Mouse (Mus musculus): ENCODE measurements at regions not wholly inside any gene's neighbourhood (a gene's known extent, or its start where the extent isn't known, plus 50 kb on each side); places are given as distances from the start of the nearest gene placed in this dataset.

GRCm38 (mm10) chr4:105604607-105605006 is 185.1 kb upstream of the Gm12728 start:
- WGBS = 84% methylated on average over 2 of the region's 2 CpGs
- H3K27ac ChIP-seq = no peak overlapping the region
- H3K27me3 ChIP-seq = no peaks in the 10 kb centered on the region
- H3K4me1 ChIP-seq = no peaks in the 10 kb centered on the region
- no peak overlapping the region for H3K4me2 ChIP-seq
- H3K36me3 ChIP-seq (ENCODE audit: poor library complexity, severe bottlenecking) = no peaks in the 10 kb centered on the region
- no peak overlapping the region for H3K4me3 ChIP-seq
- H3K9ac ChIP-seq = no peak overlapping the region
- no peaks in the 10 kb centered on the region for H3K9me3 ChIP-seq (replicated peaks)
- ATAC-seq = no peak

- 19% methylated on average over 5 of the region's 5 CpGs for WGBS
Observed at GRCm38 (mm10) chr4:105606731-105607130, 182.9 kb upstream of the Gm12728 start.

GRCm38 (mm10) chr4:105610917-105611316 is 178.8 kb upstream of the Gm12728 start:
- Histone ChIP-seq H3K27me3 (no peaks in the 10 kb centered on the region), H3K4me3 (no peak overlapping the region), H3K27ac (no peak overlapping the region), H3K4me2 (no peak overlapping the region), H3K4me1 (no peaks in the 10 kb centered on the region), H3K9me3 (replicated peaks) (no peaks in the 10 kb centered on the region), H3K36me3 (ENCODE audit: poor library complexity, severe bottlenecking) (no peaks in the 10 kb centered on the region), H3K9ac (no peak overlapping the region)
- ATAC-seq = no peak
- 83% methylated on average over 6 of the region's 6 CpGs for WGBS

More at GRCm38 (mm10) chr4:105606731-105607130, 182.9 kb upstream of the Gm12728 start:
- Histone ChIP-seq H3K9ac (no peak overlapping the region), H3K4me1 (no peaks in the 10 kb centered on the region), H3K27ac (no peak overlapping the region), H3K27me3 (no peaks in the 10 kb centered on the region), H3K9me3 (replicated peaks) (no peaks in the 10 kb centered on the region), H3K4me2 (no peak overlapping the region), H3K36me3 (ENCODE audit: poor library complexity, severe bottlenecking) (no peaks in the 10 kb centered on the region), H3K4me3 (no peak overlapping the region)
- ATAC-seq = no peak

- Histone ChIP-seq H3K36me3 (ENCODE audit: poor library complexity, severe bottlenecking) (no peaks in the 10 kb centered on the region), H3K4me2 (no peak overlapping the region), H3K4me3 (no peak overlapping the region), H3K4me1 (no peaks in the 10 kb centered on the region), H3K27me3 (no peaks in the 10 kb centered on the region), H3K27ac (no peak overlapping the region), H3K9me3 (replicated peaks) (no peaks in the 10 kb centered on the region), H3K9ac (no peak overlapping the region)
- ATAC-seq = no peak
- 93% methylated on average over 2 of the region's 2 CpGs for WGBS
Observed at GRCm38 (mm10) chr4:105614390-105614789, 175.3 kb upstream of the Gm12728 start.

- Histone ChIP-seq H3K36me3 (ENCODE audit: poor library complexity, severe bottlenecking) (no peaks in the 10 kb centered on the region), H3K4me2 (no peak overlapping the region), H3K4me1 (no peaks in the 10 kb centered on the region), H3K9ac (no peak overlapping the region), H3K9me3 (replicated peaks) (no peaks in the 10 kb centered on the region), H3K4me3 (no peak overlapping the region), H3K27ac (no peak overlapping the region), H3K27me3 (no peaks in the 10 kb centered on the region)
- no peak for ATAC-seq
- 86% methylated on average over 14 of the region's 14 CpGs for WGBS
Observed at GRCm38 (mm10) chr4:105626371-105627320, 163.0 kb upstream of the Gm12728 start.

GRCm38 (mm10) chr4:105629581-105629980 is 160.1 kb upstream of the Gm12728 start:
- ATAC-seq = no peak
- H3K4me2 ChIP-seq = no peak overlapping the region
- no peak overlapping the region for H3K9ac ChIP-seq
- H3K36me3 ChIP-seq (ENCODE audit: poor library complexity, severe bottlenecking) = no peaks in the 10 kb centered on the region
- H3K27me3 ChIP-seq = no peaks in the 10 kb centered on the region
- 89% methylated on average over 4 of the region's 4 CpGs for WGBS
- no peaks in the 10 kb centered on the region for H3K4me1 ChIP-seq
- no peaks in the 10 kb centered on the region for H3K9me3 ChIP-seq (replicated peaks)
- H3K4me3 ChIP-seq = no peak overlapping the region
- H3K27ac ChIP-seq = no peak overlapping the region

- Histone ChIP-seq H3K9me3 (replicated peaks) (no peaks in the 10 kb centered on the region), H3K36me3 (ENCODE audit: poor library complexity, severe bottlenecking) (no peaks in the 10 kb centered on the region), H3K4me1 (no peaks in the 10 kb centered on the region), H3K27me3 (no peaks in the 10 kb centered on the region), H3K9ac (no peak overlapping the region), H3K27ac (no peak overlapping the region), H3K4me2 (no peak overlapping the region), H3K4me3 (no peak overlapping the region)
- WGBS = 86% methylated on average over 11 of the region's 11 CpGs
- no peak for ATAC-seq
Observed at GRCm38 (mm10) chr4:105630595-105631369, 158.9 kb upstream of the Gm12728 start.

- H3K9ac ChIP-seq = no peak overlapping the region
- no peak overlapping the region for H3K4me3 ChIP-seq
- H3K9me3 ChIP-seq (replicated peaks) = no peaks in the 10 kb centered on the region
- H3K4me2 ChIP-seq = no peak overlapping the region
- H3K27ac ChIP-seq = no peak overlapping the region
- ATAC-seq = no peak
- no peaks in the 10 kb centered on the region for H3K36me3 ChIP-seq (ENCODE audit: poor library complexity, severe bottlenecking)
- H3K27me3 ChIP-seq = no peaks in the 10 kb centered on the region
- WGBS = 87% methylated on average over 7 of the region's 7 CpGs
- no peaks in the 10 kb centered on the region for H3K4me1 ChIP-seq
Observed at GRCm38 (mm10) chr4:105632581-105633358, 156.9 kb upstream of the Gm12728 start.

GRCm38 (mm10) chr4:105633789-105634188 is 155.9 kb upstream of the Gm12728 start:
- H3K36me3 ChIP-seq (ENCODE audit: poor library complexity, severe bottlenecking) = no peaks in the 10 kb centered on the region
- 90% methylated on average over 3 of the region's 3 CpGs for WGBS
- no peaks in the 10 kb centered on the region for H3K4me1 ChIP-seq
- no peaks in the 10 kb centered on the region for H3K27me3 ChIP-seq
- H3K4me2 ChIP-seq = no peak overlapping the region
- H3K9ac ChIP-seq = no peak overlapping the region
- H3K9me3 ChIP-seq (replicated peaks) = no peaks in the 10 kb centered on the region
- ATAC-seq = no peak
- no peak overlapping the region for H3K27ac ChIP-seq
- no peak overlapping the region for H3K4me3 ChIP-seq

- Histone ChIP-seq H3K9me3 (replicated peaks) (no peaks in the 10 kb centered on the region), H3K4me2 (no peak overlapping the region), H3K4me3 (no peak overlapping the region), H3K27me3 (no peaks in the 10 kb centered on the region), H3K27ac (no peak overlapping the region), H3K4me1 (no peaks in the 10 kb centered on the region), H3K9ac (no peak overlapping the region), H3K36me3 (ENCODE audit: poor library complexity, severe bottlenecking) (no peaks in the 10 kb centered on the region)
- 60% methylated on average over 4 of the region's 4 CpGs for WGBS
- ATAC-seq = no peak
Observed at GRCm38 (mm10) chr4:105640793-105641192, 148.9 kb upstream of the Gm12728 start.

GRCm38 (mm10) chr4:105641582-105641981 is 148.1 kb upstream of the Gm12728 start:
- Histone ChIP-seq H3K4me2 (no peak overlapping the region), H3K36me3 (ENCODE audit: poor library complexity, severe bottlenecking) (no peaks in the 10 kb centered on the region), H3K27ac (no peak overlapping the region), H3K4me3 (no peak overlapping the region), H3K27me3 (no peaks in the 10 kb centered on the region), H3K9me3 (replicated peaks) (no peaks in the 10 kb centered on the region), H3K4me1 (no peaks in the 10 kb centered on the region), H3K9ac (no peak overlapping the region)
- 87% methylated on average over 4 of the region's 4 CpGs for WGBS
- ATAC-seq = no peak
